Mouse (Mus musculus): ENCODE measurements around the gene Napsa. TPM values are rescaled to one million over a fixed set of nuclear protein-coding genes. Genes with fewer than 3 reads are reported as not detected.

Napsa gene
- total and polyA plus RNA-seq, 3 experiments = 0.16 to 1.3 (median 0.35) TPM

- TF ChIP-seq GATA2 (IDR thresholded peaks at IDR 0.05; ENCODE audit: borderline replicate concordance, low read depth, low read length) = no peak
- TF ChIP-seq POLR2AphosphoS5 (IDR thresholded peaks at IDR 0.05; ENCODE audit: insufficient replicate concordance, low read depth, low read length) = no peak
- TF ChIP-seq GATA1 (IDR thresholded peaks at IDR 0.05; ENCODE audit: borderline replicate concordance, low read length) = no peak
- TF ChIP-seq CTCF (IDR thresholded peaks at IDR 0.05; ENCODE audit: low read depth, low read length) = no peak
- no peak for TF ChIP-seq TAL1 (conservative IDR thresholded peaks at IDR 0.05; ENCODE audit: low read depth, low read length)
Observed at GRCm38 (mm10) chr7:44584265-44584804, 12.2 kb downstream of the Napsa start.

GRCm38 (mm10) chr7:44584921-44585320 lies 12.7 kb downstream of the Napsa start:
- ATAC-seq (ENCODE audit: extremely low read depth, insufficient number of reproducible peaks, low FRiP score, poor library complexity, severe bottlenecking) (no peak), DNase-seq (ENCODE audit: low spot score) (no peak)
- H3K4me1 ChIP-seq (ENCODE audit: insufficient read depth, low read depth, low read length) = peaks cover 4% of the 10 kb centered on the region
- H3K9me3 ChIP-seq (replicated peaks) = no peaks in the 10 kb centered on the region
- H3K36me3 ChIP-seq (replicated peaks) = no peaks in the 10 kb centered on the region
- TF ChIP-seq GATA1 (IDR thresholded peaks at IDR 0.05; ENCODE audit: borderline replicate concordance, low read length) (no peak), TAL1 (conservative IDR thresholded peaks at IDR 0.05; ENCODE audit: low read depth, low read length) (no peak), POLR2AphosphoS5 (IDR thresholded peaks at IDR 0.05; ENCODE audit: insufficient replicate concordance, low read depth, low read length) (no peak), CTCF (IDR thresholded peaks at IDR 0.05; ENCODE audit: low read depth, low read length) (no peak), GATA2 (IDR thresholded peaks at IDR 0.05; ENCODE audit: borderline replicate concordance, low read depth, low read length) (no peak)
- H3K4me3 ChIP-seq (ENCODE audit: low read depth, low read length) = no peak overlapping the region
- peaks cover 52% of the 10 kb centered on the region for H3K27me3 ChIP-seq (ENCODE audit: insufficient read depth, low read length)

More at GRCm38 (mm10) chr7:44584265-44584804, 12.2 kb downstream of the Napsa start:
- no peaks in the 10 kb centered on the region for H3K36me3 ChIP-seq (replicated peaks)
- H3K9me3 ChIP-seq (replicated peaks) = no peaks in the 10 kb centered on the region
- H3K4me1 ChIP-seq (ENCODE audit: insufficient read depth, low read depth, low read length) = peaks cover 4% of the 10 kb centered on the region
- peaks cover 46% of the 10 kb centered on the region for H3K27me3 ChIP-seq (ENCODE audit: insufficient read depth, low read length)
- H3K4me3 ChIP-seq (ENCODE audit: low read depth, low read length) = no peak overlapping the region
- DNase-seq (ENCODE audit: low spot score) (no peak), ATAC-seq (ENCODE audit: extremely low read depth, insufficient number of reproducible peaks, low FRiP score, poor library complexity, severe bottlenecking) (no peak)

- DNase-seq (ENCODE audit: low spot score) = no peak
Observed at GRCm38 (mm10) chr7:44585606-44586005, 13.4 kb downstream of the Napsa start.

GRCm38 (mm10) chr7:44586518-44586917 lies 14.3 kb downstream of the Napsa start:
- TF ChIP-seq POLR2AphosphoS5 (IDR thresholded peaks at IDR 0.05; ENCODE audit: insufficient replicate concordance, low read depth, low read length) = no peak
- TF ChIP-seq CTCF (IDR thresholded peaks at IDR 0.05; ENCODE audit: low read depth, low read length) = no peak
- TF ChIP-seq TAL1 (conservative IDR thresholded peaks at IDR 0.05; ENCODE audit: low read depth, low read length) = no peak
- no peak for TF ChIP-seq GATA1 (IDR thresholded peaks at IDR 0.05; ENCODE audit: borderline replicate concordance, low read length)
- no peak for TF ChIP-seq GATA2 (IDR thresholded peaks at IDR 0.05; ENCODE audit: borderline replicate concordance, low read depth, low read length)
- H3K4me3 ChIP-seq (ENCODE audit: low read depth, low read length) = no peak overlapping the region
- peaks cover 4% of the 10 kb centered on the region for H3K4me1 ChIP-seq (ENCODE audit: insufficient read depth, low read depth, low read length)
- H3K9me3 ChIP-seq (replicated peaks) = peaks cover 11% of the 10 kb centered on the region
- no peaks in the 10 kb centered on the region for H3K36me3 ChIP-seq (replicated peaks)
- ATAC-seq (ENCODE audit: extremely low read depth, insufficient number of reproducible peaks, low FRiP score, poor library complexity, severe bottlenecking) (no peak), DNase-seq (ENCODE audit: low spot score) (no peak)
- H3K27me3 ChIP-seq (ENCODE audit: insufficient read depth, low read length) = peaks cover 50% of the 10 kb centered on the region

More at GRCm38 (mm10) chr7:44585606-44586005, 13.4 kb downstream of the Napsa start:
- H3K4me3 ChIP-seq (ENCODE audit: low read depth, low read length) = no peak overlapping the region
- no peaks in the 10 kb centered on the region for H3K36me3 ChIP-seq (replicated peaks)
- H3K27me3 ChIP-seq (ENCODE audit: insufficient read depth, low read length) = peaks cover 54% of the 10 kb centered on the region
- no peak for TF ChIP-seq CTCF (IDR thresholded peaks at IDR 0.05; ENCODE audit: low read depth, low read length)
- TF ChIP-seq TAL1 (conservative IDR thresholded peaks at IDR 0.05; ENCODE audit: low read depth, low read length) = no peak
- TF ChIP-seq POLR2AphosphoS5 (IDR thresholded peaks at IDR 0.05; ENCODE audit: insufficient replicate concordance, low read depth, low read length) = no peak
- no peak for TF ChIP-seq GATA2 (IDR thresholded peaks at IDR 0.05; ENCODE audit: borderline replicate concordance, low read depth, low read length)
- TF ChIP-seq GATA1 (IDR thresholded peaks at IDR 0.05; ENCODE audit: borderline replicate concordance, low read length) = no peak
- peaks cover 4% of the 10 kb centered on the region for H3K4me1 ChIP-seq (ENCODE audit: insufficient read depth, low read depth, low read length)
- ATAC-seq (ENCODE audit: extremely low read depth, insufficient number of reproducible peaks, low FRiP score, poor library complexity, severe bottlenecking) = no peak
- H3K9me3 ChIP-seq (replicated peaks) = peaks cover 2% of the 10 kb centered on the region; the same call in 1 of the 2 replicates

GRCm38 (mm10) chr7:44586930-44587329 lies 14.8 kb downstream of the Napsa start:
- no peak for ATAC-seq (ENCODE audit: extremely low read depth, insufficient number of reproducible peaks, low FRiP score, poor library complexity, severe bottlenecking)
- Histone ChIP-seq H3K4me1 (ENCODE audit: insufficient read depth, low read depth, low read length) (peaks cover 4% of the 10 kb centered on the region), H3K36me3 (replicated peaks) (no peaks in the 10 kb centered on the region), H3K4me3 (ENCODE audit: low read depth, low read length) (no peak overlapping the region), H3K27me3 (ENCODE audit: insufficient read depth, low read length) (peaks cover 50% of the 10 kb centered on the region), H3K9me3 (replicated peaks) (peaks cover 11% of the 10 kb centered on the region)
- DNase-seq (ENCODE audit: low spot score) = no peak
- no peak for TF ChIP-seq GATA2 (IDR thresholded peaks at IDR 0.05; ENCODE audit: borderline replicate concordance, low read depth, low read length)
- no peak for TF ChIP-seq CTCF (IDR thresholded peaks at IDR 0.05; ENCODE audit: low read depth, low read length)
- TF ChIP-seq POLR2AphosphoS5 (IDR thresholded peaks at IDR 0.05; ENCODE audit: insufficient replicate concordance, low read depth, low read length) = no peak
- no peak for TF ChIP-seq GATA1 (IDR thresholded peaks at IDR 0.05; ENCODE audit: borderline replicate concordance, low read length)
- TF ChIP-seq TAL1 (conservative IDR thresholded peaks at IDR 0.05; ENCODE audit: low read depth, low read length) = no peak

GRCm38 (mm10) chr7:44587676-44588075 lies 15.5 kb downstream of the Napsa start:
- Histone ChIP-seq H3K36me3 (replicated peaks) (no peaks in the 10 kb centered on the region), H3K27me3 (ENCODE audit: insufficient read depth, low read length) (peaks cover 45% of the 10 kb centered on the region), H3K4me3 (ENCODE audit: low read depth, low read length) (no peak overlapping the region), H3K4me1 (ENCODE audit: insufficient read depth, low read depth, low read length) (peaks cover 4% of the 10 kb centered on the region), H3K9me3 (replicated peaks) (peaks cover 11% of the 10 kb centered on the region)
- ATAC-seq (ENCODE audit: extremely low read depth, insufficient number of reproducible peaks, low FRiP score, poor library complexity, severe bottlenecking) (no peak), DNase-seq (ENCODE audit: low spot score) (no peak)
- no peak for TF ChIP-seq GATA2 (IDR thresholded peaks at IDR 0.05; ENCODE audit: borderline replicate concordance, low read depth, low read length)
- TF ChIP-seq GATA1 (IDR thresholded peaks at IDR 0.05; ENCODE audit: borderline replicate concordance, low read length) = no peak
- no peak for TF ChIP-seq TAL1 (conservative IDR thresholded peaks at IDR 0.05; ENCODE audit: low read depth, low read length)
- no peak for TF ChIP-seq CTCF (IDR thresholded peaks at IDR 0.05; ENCODE audit: low read depth, low read length)
- no peak for TF ChIP-seq POLR2AphosphoS5 (IDR thresholded peaks at IDR 0.05; ENCODE audit: insufficient replicate concordance, low read depth, low read length)
